ENCODE assay signal across 3 mouse cellular contexts in the genomic region with DNA sequence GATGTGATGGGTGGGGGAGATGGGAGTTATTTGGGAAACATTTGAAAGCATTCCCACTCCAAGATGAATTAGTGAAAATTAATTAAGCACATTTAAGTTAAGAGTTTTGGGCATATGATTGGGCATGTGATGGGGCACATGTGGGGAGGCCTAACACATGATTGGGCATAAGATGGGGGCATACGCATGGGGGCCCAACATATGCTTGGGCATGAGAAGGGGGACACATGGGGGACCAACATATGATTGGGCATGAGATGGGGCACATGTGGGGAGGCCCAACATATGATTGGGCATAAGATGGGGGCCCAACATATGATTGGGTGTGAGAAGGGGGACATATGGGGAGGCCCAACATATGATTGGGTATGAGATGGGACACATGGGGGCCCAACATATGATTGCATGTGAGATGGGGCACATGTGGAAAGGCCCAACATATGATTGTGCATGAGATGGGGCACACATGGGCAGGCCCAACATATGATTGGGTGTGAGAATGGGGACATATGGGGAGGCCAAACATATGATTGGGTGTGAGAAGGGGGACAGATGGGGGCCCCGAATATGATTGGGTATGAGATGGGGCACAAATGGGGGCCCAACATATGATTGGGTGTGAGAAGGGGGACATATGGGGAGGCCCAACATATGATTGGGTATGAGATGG. TPM values are rescaled to one million over a fixed set of nuclear protein-coding genes. Genes with fewer than 3 reads are reported as not detected.
"Had no signal": no experiment of that assay in that cellular context is flagged by ENCODE, and none has a peak within 500 bp of the region (broad histone marks: within the 10 kb centered on the region; RNA-seq: fewer than 3 reads in every experiment).

No protein-coding gene starts in this region.

RNA-seq across cellular contexts. Expression of gene Gm20721, which starts 0.6 kb away (rescaled TPM):
- total RNA-seq: hindbrain, postnatal 0 days had no signal
- polyA plus RNA-seq: inflammation-experienced regulatory T-cells, adult 6 months; kidney, adult 2 months had no signal
